Mouse (Mus musculus): Measurements from ENCODE around the gene Kat2a.

GRCm38 (mm10) chr11:100759611-100760233 lies 47.5 kb upstream of the Kat2a start, which contains the start of gene Kcnh4:
- TF ChIP-seq ZC3H11A (IDR thresholded peaks at IDR 0.05; ENCODE audit: low read depth, low read length) = no peak
- no peak for TF ChIP-seq POLR2A (IDR thresholded peaks at IDR 0.05; ENCODE audit: control insufficient read depth in 1 of 2, insufficient read depth in 1 of 2, low read depth in 1 of 2, low read length in 2 of 2, poor library complexity in 1 of 2)
- TF ChIP-seq TBP (IDR thresholded peaks at IDR 0.05; ENCODE audit: low read depth, low read length) = no peak

Data from MEL (cell line).